Mouse (Mus musculus) embryonic facial prominence, embryonic 12.5 days (tissue): Measurements from ENCODE around the gene Grk4. TPM values are rescaled to one million over a fixed set of nuclear protein-coding genes. Genes with fewer than 3 reads are reported as not detected.

Source experiments
- ATAC-seq: fragments of 200-750 bp; cut with Nextera tagmentation; 2 replicates; pipeline ENCODE4 v1.8.0; 2017; ENCODE audit not compliant: insufficient number of reproducible peaks, insufficient read depth, low FRiP score, low TSS enrichment
- H3K27ac ChIP-seq: fragments of 300-500 bp; sonication (generic); 2 replicates; pipeline ENCODE4 v1.5.1; 2016; ENCODE audit warnings: mild to moderate bottlenecking
- H3K27me3 ChIP-seq: fragments of 300-500 bp; sonication (generic); 2 replicates; pipeline ENCODE4 v1.6.1; 2016; ENCODE audit warnings: mild to moderate bottlenecking, moderate library complexity
- H3K36me3 ChIP-seq: fragments of 300-500 bp; sonication (generic); 2 replicates; pipeline ENCODE4 v1.6.1; 2016; ENCODE audit warnings: mild to moderate bottlenecking
- H3K4me1 ChIP-seq: fragments of 300-500 bp; sonication (generic); 2 replicates; pipeline ENCODE4 v1.6.1; 2016
- H3K4me2 ChIP-seq: fragments of 300-500 bp; sonication (generic); replicated peaks from 2 replicates; pipeline ENCODE4 v1.6.1; 2016; ENCODE audit warnings: mild to moderate bottlenecking, moderate library complexity
- H3K4me3 ChIP-seq: fragments of 300-500 bp; sonication (generic); 2 replicates; pipeline ENCODE4 v1.5.1; 2016; ENCODE audit warnings: mild to moderate bottlenecking
- H3K9ac ChIP-seq: fragments of 300-500 bp; sonication (generic); 2 replicates; pipeline ENCODE4 v1.6.1; 2016; ENCODE audit warnings: mild to moderate bottlenecking, moderate library complexity
- H3K9me3 ChIP-seq: fragments of 300-500 bp; sonication (generic); 2 replicates; pipeline ENCODE4 v1.6.1; 2016; ENCODE audit warnings: mild to moderate bottlenecking, moderate library complexity
- WGBS: fragments of 180-500 bp; shearing (Covaris S2); methylation state at CpG from one replicate; pipeline ENCODE4 v1.1.7; 2016; 5-methylcytosine and 5-hydroxymethylcytosine counted together
- polyA plus RNA-seq: library from polyadenylated mRNA; unstranded; fragments of >200 nt; fragmentation: Nextera tagmentation; extraction: Ambion mirVana; gene quantifications from 2 replicates; pipeline ENCODE4 v1.2.1, GENCODE M21; 2016

Gene Grk4
- polyA plus RNA-seq, 1 experiment from 2014 or later, result 4.8 TPM

- Histone ChIP-seq H3K4me2 (no peak overlapping the region), H3K36me3 (no peaks in the 10 kb centered on the region), H3K4me3 (no peak overlapping the region), H3K27ac (no peak overlapping the region), H3K4me1 (no peaks in the 10 kb centered on the region), H3K27me3 (no peaks in the 10 kb centered on the region), H3K9ac (no peak overlapping the region), H3K9me3 (no peaks in the 10 kb centered on the region)
- 82% methylated on average over 5 of the region's 5 CpGs for WGBS
- ATAC-seq, result no peak
Measured at GRCm38 (mm10) chr5:34714816-34715215, 54.6 kb downstream of the Grk4 start.

- Histone ChIP-seq H3K4me2 (no peak overlapping the region), H3K27me3 (no peaks in the 10 kb centered on the region), H3K9ac (no peak overlapping the region), H3K27ac (no peak overlapping the region), H3K9me3 (no peaks in the 10 kb centered on the region), H3K4me1 (no peaks in the 10 kb centered on the region), H3K4me3 (no peak overlapping the region), H3K36me3 (no peaks in the 10 kb centered on the region)
- no peak for ATAC-seq
Measured at GRCm38 (mm10) chr5:34729141-34729540, 69.0 kb downstream of the Grk4 start.

GRCm38 (mm10) chr5:34730255-34730654 lies 70.1 kb downstream of the Grk4 start:
- H3K4me2 ChIP-seq, result no peak overlapping the region
- no peak for ATAC-seq
- H3K36me3 ChIP-seq, result no peaks in the 10 kb centered on the region
- no peak overlapping the region for H3K9ac ChIP-seq
- H3K9me3 ChIP-seq, result no peaks in the 10 kb centered on the region
- 70% methylated on average over 1 of the region's 1 CpGs for WGBS
- no peaks in the 10 kb centered on the region for H3K27me3 ChIP-seq
- H3K27ac ChIP-seq, result no peak overlapping the region
- H3K4me3 ChIP-seq, result no peak overlapping the region
- H3K4me1 ChIP-seq, result no peaks in the 10 kb centered on the region

- WGBS, result 61% methylated on average over 3 of the region's 3 CpGs
- ATAC-seq, result no peak
Measured at GRCm38 (mm10) chr5:34751477-34751876, 91.3 kb downstream of the Grk4 start.

GRCm38 (mm10) chr5:34758762-34759161 lies 98.6 kb downstream of the Grk4 start:
- H3K4me2 ChIP-seq, result no peak overlapping the region
- H3K4me3 ChIP-seq, result no peak overlapping the region
- 75% methylated on average over 1 of the region's 1 CpGs for WGBS
- no peaks in the 10 kb centered on the region for H3K36me3 ChIP-seq
- peaks cover 9% of the 10 kb centered on the region for H3K4me1 ChIP-seq
- no peak for ATAC-seq
- H3K9ac ChIP-seq, result no peak overlapping the region
- no peaks in the 10 kb centered on the region for H3K9me3 ChIP-seq
- H3K27me3 ChIP-seq, result no peaks in the 10 kb centered on the region
- no peak overlapping the region for H3K27ac ChIP-seq

More at GRCm38 (mm10) chr5:34751477-34751876, 91.3 kb downstream of the Grk4 start:
- Histone ChIP-seq H3K27ac (no peak overlapping the region), H3K27me3 (no peaks in the 10 kb centered on the region), H3K4me1 (no peaks in the 10 kb centered on the region), H3K36me3 (no peaks in the 10 kb centered on the region), H3K9me3 (no peaks in the 10 kb centered on the region), H3K4me3 (no peak overlapping the region), H3K9ac (no peak overlapping the region), H3K4me2 (no peak overlapping the region)

GRCm38 (mm10) chr5:34760850-34761508 lies 100.8 kb downstream of the Grk4 start:
- Histone ChIP-seq H3K9ac (peak overlapping the region; percentile 97), H3K27me3 (no peaks in the 10 kb centered on the region), H3K9me3 (no peaks in the 10 kb centered on the region), H3K4me2 (peak overlapping the region; percentile 84), H3K27ac (peak overlapping the region; percentile 92; the same call in 1 of the 2 replicates), H3K4me1 (peaks cover 9% of the 10 kb centered on the region), H3K4me3 (peak overlapping the region; percentile 100), H3K36me3 (no peaks in the 10 kb centered on the region)
- peak; percentile 16; the same call in 1 of the 2 replicates for ATAC-seq
- under 1% methylated on average over 19 of the region's 19 CpGs for WGBS

- H3K27ac ChIP-seq, result peak within 1 kb of the TSS; percentile 92
- ATAC-seq, result peak; percentile 97
Measured at GRCm38 (mm10) chr5:34761509-34761908, 101.3 kb downstream of the Grk4 start, which contains the start of gene Htt. TSS of gene Htt (plus strand) at chr5:34761740.

GRCm38 (mm10) chr5:34761934-34762611 lies 101.9 kb downstream of the Grk4 start:
- no peaks in the 10 kb centered on the region for H3K36me3 ChIP-seq
- WGBS, result under 1% methylated on average over 52 of the region's 54 CpGs
- H3K9ac ChIP-seq, result peak overlapping the region; percentile 97
- H3K4me2 ChIP-seq, result peak overlapping the region; percentile 84
- H3K27me3 ChIP-seq, result no peaks in the 10 kb centered on the region
- no peaks in the 10 kb centered on the region for H3K9me3 ChIP-seq
- H3K4me1 ChIP-seq, result peaks cover 9% of the 10 kb centered on the region
- peak overlapping the region; percentile 92 for H3K27ac ChIP-seq
- ATAC-seq, result peak; percentile 64
- peak overlapping the region; percentile 100 for H3K4me3 ChIP-seq

More at GRCm38 (mm10) chr5:34761509-34761908, 101.3 kb downstream of the Grk4 start, which contains the start of gene Htt:
- no peaks in the 10 kb centered on the region for H3K9me3 ChIP-seq
- peak within 1 kb of the TSS; percentile 97 for H3K9ac ChIP-seq
- peak within 1 kb of the TSS; percentile 100 for H3K4me3 ChIP-seq
- no peaks in the 10 kb centered on the region for H3K27me3 ChIP-seq
- WGBS, result 0% methylated on average over 35 of the region's 35 CpGs
- no peaks in the 10 kb centered on the region for H3K36me3 ChIP-seq
- peaks cover 9% of the 10 kb centered on the region for H3K4me1 ChIP-seq
- peak within 1 kb of the TSS; percentile 84 for H3K4me2 ChIP-seq

GRCm38 (mm10) chr5:34771818-34772217 lies 111.6 kb downstream of the Grk4 start:
- no peaks in the 10 kb centered on the region for H3K36me3 ChIP-seq
- H3K27ac ChIP-seq, result no peak overlapping the region
- H3K4me3 ChIP-seq, result no peak overlapping the region
- 92% methylated on average over 3 of the region's 3 CpGs for WGBS
- no peak for ATAC-seq
- H3K9me3 ChIP-seq, result no peaks in the 10 kb centered on the region
- no peaks in the 10 kb centered on the region for H3K27me3 ChIP-seq
- H3K9ac ChIP-seq, result no peak overlapping the region
- H3K4me1 ChIP-seq, result no peaks in the 10 kb centered on the region
- H3K4me2 ChIP-seq, result no peak overlapping the region

- Histone ChIP-seq H3K36me3 (no peaks in the 10 kb centered on the region), H3K4me1 (no peaks in the 10 kb centered on the region), H3K27me3 (no peaks in the 10 kb centered on the region), H3K4me2 (no peak overlapping the region), H3K27ac (no peak overlapping the region), H3K9me3 (no peaks in the 10 kb centered on the region), H3K4me3 (no peak overlapping the region), H3K9ac (no peak overlapping the region)
- ATAC-seq, result no peak
- WGBS, result 91% methylated on average over 4 of the region's 4 CpGs
Measured at GRCm38 (mm10) chr5:34772696-34773245, 112.6 kb downstream of the Grk4 start.

- no peaks in the 10 kb centered on the region for H3K9me3 ChIP-seq
- H3K4me1 ChIP-seq, result no peaks in the 10 kb centered on the region
- 93% methylated on average over 2 of the region's 2 CpGs for WGBS
- H3K4me3 ChIP-seq, result no peak overlapping the region
- H3K9ac ChIP-seq, result no peak overlapping the region
- no peaks in the 10 kb centered on the region for H3K36me3 ChIP-seq
- H3K27ac ChIP-seq, result no peak overlapping the region
- ATAC-seq, result no peak
- H3K4me2 ChIP-seq, result no peak overlapping the region
- H3K27me3 ChIP-seq, result no peaks in the 10 kb centered on the region
Measured at GRCm38 (mm10) chr5:34773392-34773791, 113.2 kb downstream of the Grk4 start.

- Histone ChIP-seq H3K4me3 (no peak overlapping the region), H3K36me3 (peaks cover 15% of the 10 kb centered on the region), H3K27ac (no peak overlapping the region), H3K4me2 (no peak overlapping the region), H3K4me1 (no peaks in the 10 kb centered on the region), H3K9me3 (no peaks in the 10 kb centered on the region), H3K9ac (no peak overlapping the region), H3K27me3 (no peaks in the 10 kb centered on the region)
- WGBS, result 91% methylated on average over 3 of the region's 3 CpGs
- no peak for ATAC-seq
Measured at GRCm38 (mm10) chr5:34785027-34785426, 124.8 kb downstream of the Grk4 start.
